ENCODE assay signal across 10 mouse cellular contexts in genomic region chr11:57786616-57787418, GRCm38 (mm10). TPM values are rescaled to one million over a fixed set of nuclear protein-coding genes. Genes with fewer than 3 reads are reported as not detected.
DNase-seq lines count a peak whose midpoint lies in the region; ATAC-seq and TF ChIP-seq lines count a peak whose summit lies in the region.
"Had no signal": no experiment of that assay in that cellular context is flagged by ENCODE, and none has a peak within 500 bp of the region (broad histone marks: within the 10 kb centered on the region; RNA-seq: fewer than 3 reads in every experiment).

No protein-coding gene starts in this region.

- H3K27me3 ChIP-seq in E14TG2a.4 (ENCODE audit: insufficient read depth, low read length) = peaks cover 7% of the 10 kb centered on the region; the same call in 1 of the 2 replicates
- no peaks in the 10 kb centered on the region for H3K27me3 ChIP-seq in MEL (ENCODE audit: control insufficient read depth in 1 of 2, insufficient read depth in 2 of 2, low read length in 2 of 2)
- no peaks in the 10 kb centered on the region for H3K27me3 ChIP-seq in embryonic facial prominence, embryonic 12.5 days
- H3K27me3 ChIP-seq in hindbrain, embryonic 13.5 days = 0 out of 2 replicates have a peak, but pooled peaks cover 5% of the 10 kb centered on the region
- H3K27me3 ChIP-seq in neural tube, embryonic 12.5 days (replicated peaks) = no peaks in the 10 kb centered on the region; the same call in 1 of the 2 replicates
- H3K27me3 ChIP-seq: stomach, embryonic 15.5 days had no signal

- TF ChIP-seq CTCF in E14TG2a.4 (conservative IDR thresholded peaks at IDR 0.05; ENCODE audit: low read length) = no peak
- no peak; a peak in 1 of 6 replicates for TF ChIP-seq CTCF in MEL (IDR thresholded peaks at IDR 0.05 in 2 of 3, conservative IDR thresholded peaks at IDR 0.05 in 1 of 3; ENCODE audit: control insufficient read depth in 1 of 3, insufficient read depth in 1 of 3, low read depth in 2 of 3, low read length in 3 of 3, poor library complexity in 1 of 3, severe bottlenecking in 1 of 3)

- H3K4me3 ChIP-seq in E14TG2a.4 (replicated peaks; ENCODE audit: low read length) (peak overlapping the region; percentile 62), MEL (ENCODE audit: control insufficient read depth in 1 of 2, insufficient read depth in 1 of 2, low read depth in 2 of 2, low read length in 2 of 2) (no peak overlapping the region)
- H3K4me3 ChIP-seq in embryonic facial prominence, embryonic 12.5 days = no peak overlapping the region
- H3K4me3 ChIP-seq in hindbrain, embryonic 13.5 days = no peak overlapping the region
- no peak overlapping the region for H3K4me3 ChIP-seq in neural tube, embryonic 12.5 days
- H3K4me3 ChIP-seq: stomach, embryonic 15.5 days had no signal

- TF ChIP-seq RAD21 in MEL (IDR thresholded peaks at IDR 0.05; ENCODE audit: low read depth, low read length) = no peak; the same call in 1 of the 2 replicates

- 41% methylated on average over 18 of the region's 18 CpGs for WGBS in embryonic facial prominence, embryonic 12.5 days
- WGBS in hindbrain, embryonic 13.5 days = 22% methylated on average over 18 of the region's 18 CpGs
- WGBS in neural tube, embryonic 12.5 days = 40% methylated on average over 18 of the region's 18 CpGs

- TF ChIP-seq EP300 in MEL (IDR thresholded peaks at IDR 0.05; ENCODE audit: low read depth in 1 of 2, low read length in 2 of 2) = no peak

- TF ChIP-seq POLR2A in MEL (IDR thresholded peaks at IDR 0.05; ENCODE audit: control insufficient read depth in 1 of 2, insufficient read depth in 1 of 2, low read depth in 1 of 2, low read length in 2 of 2, poor library complexity in 1 of 2) = no peak

- H3K4me1 ChIP-seq in E14TG2a.4 (replicated peaks; ENCODE audit: low read depth, low read length) = peaks cover 54% of the 10 kb centered on the region
- H3K4me1 ChIP-seq in MEL (ENCODE audit: control insufficient read depth in 1 of 2, insufficient read depth in 2 of 2, low read length in 2 of 2) = no peaks in the 10 kb centered on the region
- 0 out of 2 replicates have a peak, but pooled peaks cover 10% of the 10 kb centered on the region for H3K4me1 ChIP-seq in embryonic facial prominence, embryonic 12.5 days
- H3K4me1 ChIP-seq in hindbrain, embryonic 13.5 days (replicated peaks) = peaks cover 19% of the 10 kb centered on the region
- peaks cover 14% of the 10 kb centered on the region for H3K4me1 ChIP-seq in neural tube, embryonic 12.5 days

- H3K36me3 ChIP-seq in E14TG2a.4 (ENCODE audit: insufficient read depth, low read length) (peaks cover 13% of the 10 kb centered on the region), MEL (ENCODE audit: control insufficient read depth in 1 of 2, insufficient read depth in 2 of 2, low read length in 2 of 2) (no peaks in the 10 kb centered on the region)
- peaks cover 11% of the 10 kb centered on the region for H3K36me3 ChIP-seq in embryonic facial prominence, embryonic 12.5 days
- 0 out of 2 replicates have a peak, but pooled peaks cover 6% of the 10 kb centered on the region for H3K36me3 ChIP-seq in hindbrain, embryonic 13.5 days
- no peaks in the 10 kb centered on the region for H3K36me3 ChIP-seq in neural tube, embryonic 12.5 days
- H3K36me3 ChIP-seq: stomach, embryonic 15.5 days had no signal

- ATAC-seq in embryonic facial prominence, embryonic 12.5 days (ENCODE audit: insufficient number of reproducible peaks, insufficient read depth, low FRiP score, low TSS enrichment) = peak; percentile 45; the same call in 1 of the 2 replicates
- ATAC-seq in hindbrain, embryonic 13.5 days (ENCODE audit: low FRiP score) = peak; percentile 70
- ATAC-seq in neural tube, embryonic 12.5 days (ENCODE audit: low FRiP score, low read depth) = no peak
- no peak for ATAC-seq in megakaryocyte, adult 5-6 weeks (ENCODE audit: poor library complexity, severe bottlenecking)

- no peak overlapping the region for H3K27ac ChIP-seq in MEL (ENCODE audit: control insufficient read depth, low read depth, low read length)
- peak overlapping the region; percentile 36; the same call in 1 of the 2 replicates for H3K27ac ChIP-seq in embryonic facial prominence, embryonic 12.5 days
- peak overlapping the region; percentile 76 for H3K27ac ChIP-seq in hindbrain, embryonic 13.5 days
- 0 out of 2 replicates have a peak overlapping the region, but pooled peaks have one; percentile 10 for H3K27ac ChIP-seq in neural tube, embryonic 12.5 days
- H3K27ac ChIP-seq: stomach, embryonic 15.5 days had no signal

- no peak for DNase-seq in MEL (ENCODE audit: low read depth, low spot score)
- peak; percentile 51 for DNase-seq in left cerebral cortex, adult 11 months (ENCODE audit: low spot score)
- DNase-seq in c-Kit-positive CD71-positive TER-119-positive erythroid progenitor cells, embryonic 14.5 days (ENCODE audit: low spot score) = no peak

- H3K9ac ChIP-seq in MEL (ENCODE audit: control insufficient read depth, low read depth, low read length, poor library complexity, severe bottlenecking) = no peak overlapping the region
- H3K9ac ChIP-seq in embryonic facial prominence, embryonic 12.5 days = 0 out of 2 replicates have a peak overlapping the region, but pooled peaks have one; percentile 8
- H3K9ac ChIP-seq in hindbrain, embryonic 13.5 days = peak overlapping the region; percentile 55
- 0 out of 2 replicates have a peak overlapping the region, but pooled peaks have one; percentile 26 for H3K9ac ChIP-seq in neural tube, embryonic 12.5 days
- H3K9ac ChIP-seq: stomach, embryonic 15.5 days had no signal

- H3K9me3 ChIP-seq in E14TG2a.4 (ENCODE audit: low read length) (no peaks in the 10 kb centered on the region), MEL (replicated peaks; ENCODE audit: insufficient read depth, low read length) (no peaks in the 10 kb centered on the region)
- no peaks in the 10 kb centered on the region for H3K9me3 ChIP-seq in embryonic facial prominence, embryonic 12.5 days
- H3K9me3 ChIP-seq in hindbrain, embryonic 13.5 days = no peaks in the 10 kb centered on the region
- no peaks in the 10 kb centered on the region for H3K9me3 ChIP-seq in neural tube, embryonic 12.5 days
- H3K9me3 ChIP-seq: stomach, embryonic 15.5 days had no signal

- no peak overlapping the region; the same call in 1 of the 2 replicates for H3K4me2 ChIP-seq in embryonic facial prominence, embryonic 12.5 days (replicated peaks)
- H3K4me2 ChIP-seq in hindbrain, embryonic 13.5 days = no peak overlapping the region
- H3K4me2 ChIP-seq in neural tube, embryonic 12.5 days (replicated peaks) = no peak overlapping the region
- H3K4me2 ChIP-seq: stomach, embryonic 15.5 days had no signal

- H3K79me2 ChIP-seq in MEL (ENCODE audit: control insufficient read depth, insufficient read depth, low read length, poor library complexity) = no peaks in the 10 kb centered on the region

TF ChIP-seq in MEL, 35 proteins besides CTCF, POLR2A, EP300 and RAD21:
- TF ChIP-seq POLR2AphosphoS5 (IDR thresholded peaks at IDR 0.05; ENCODE audit: borderline replicate concordance, low read depth, low read length) = no peak
- peak; percentile 34; the same call in 1 of the 2 replicates for TF ChIP-seq POLR2AphosphoS2 (IDR thresholded peaks at IDR 0.05; ENCODE audit: low read length)

RNA-seq across cellular contexts. Expression of gene Sap30l, which starts 14.6 kb away (rescaled TPM):
- total RNA-seq in MEL (2012; rRNA removed) = 40.2 and 40.6 TPM in 2 replicates
- 10 to 100 TPM in 1 of 2 experiments, not detected in 1; 52.5 TPM for polyA plus RNA-seq in MEL (2012; ENCODE audit: insufficient read depth in 1 of 2, insufficient read length in 2 of 2, low read depth in 1 of 2, low replicate concordance in 2 of 2, missing spikeins in 1 of 2)
- 22.8 and 24.0 TPM in 2 replicates for polyA plus RNA-seq in embryonic facial prominence, embryonic 12.5 days (2016; fragmentation: Nextera tagmentation; extraction: Ambion mirVana)
- polyA plus RNA-seq in hindbrain, embryonic 13.5 days (2015; fragmentation: Nextera tagmentation; extraction: Ambion mirVana) = 7.2 and 8.4 TPM in 2 replicates
- polyA plus RNA-seq in neural tube, embryonic 12.5 days (2016; fragmentation: Nextera tagmentation; extraction: Ambion mirVana) = 18.6 and 22.2 TPM in 2 replicates
- total RNA-seq in megakaryocyte, adult 5-6 weeks (2015) = 23.2 and 25.0 TPM in 2 replicates
- total RNA-seq in megakaryocyte, adult 5-6 weeks (2017) = 17.1 and 18.6 TPM in 2 replicates

RNA-seq across cellular contexts. Expression of gene Hand1, which starts 45.8 kb away (rescaled TPM):
- total RNA-seq in MEL (2012; rRNA removed) = not detected in 2 replicates
- polyA plus RNA-seq in MEL (2012; ENCODE audit: insufficient read depth in 1 of 2, insufficient read length in 2 of 2, low read depth in 1 of 2, low replicate concordance in 2 of 2, missing spikeins in 1 of 2) = not detected
- polyA plus RNA-seq in embryonic facial prominence, embryonic 12.5 days (2016; fragmentation: Nextera tagmentation; extraction: Ambion mirVana) = 1.9 and 5.4 TPM in 2 replicates
- not detected in 2 replicates for polyA plus RNA-seq in hindbrain, embryonic 13.5 days (2015; fragmentation: Nextera tagmentation; extraction: Ambion mirVana)
- polyA plus RNA-seq in neural tube, embryonic 12.5 days (2016; fragmentation: Nextera tagmentation; extraction: Ambion mirVana) = 0.20 TPM in 2 replicates
- not detected in 2 replicates for total RNA-seq in megakaryocyte, adult 5-6 weeks (2015)
- not detected in 2 replicates for total RNA-seq in megakaryocyte, adult 5-6 weeks (2017)
- total RNA-seq: liver, adult 2 months had no signal
- polyA plus RNA-seq: liver, adult 2 months had no signal

Comparison
In these comparisons a context has a peak if more than half of its experiments do, and no peak if none do; other contexts are left out.
1. ATAC-seq: peak in embryonic facial prominence, embryonic 12.5 days (single experiment) and hindbrain, embryonic 13.5 days (single experiment); none in neural tube, embryonic 12.5 days (single experiment) and megakaryocyte, adult 5-6 weeks (single experiment).